Mouse (Mus musculus) myocyte (in vitro differentiated cells): Measurements from ENCODE around the gene Rpl29. TPM values are rescaled to one million over a fixed set of nuclear protein-coding genes. Genes with fewer than 3 reads are reported as not detected.

Experiments used
- H3K27me3 ChIP-seq: one replicate; pipeline ENCODE4 v1.6.1; 2011; ENCODE audit not compliant: control insufficient read depth, insufficient read depth, insufficient read length
- H3K36me3 ChIP-seq: one replicate; pipeline ENCODE4 v1.6.1; 2011; ENCODE audit not compliant: control insufficient read depth, insufficient read depth
- H3K4me2 ChIP-seq: one replicate; pipeline ENCODE4 v1.6.1; 2011; ENCODE audit warnings: low read depth, control low read depth
- H3K4me3 ChIP-seq: one replicate; pipeline ENCODE4 v1.5.1; 2011; ENCODE audit warnings: mild to moderate bottlenecking, control low read depth, moderate library complexity
- H3K79me2 ChIP-seq: one replicate; pipeline ENCODE4 v1.6.1; 2011; ENCODE audit not compliant: control insufficient read depth, insufficient read depth
- H3ac ChIP-seq: one replicate; pipeline ENCODE4 v1.6.1; 2011; ENCODE audit not compliant: control insufficient read depth, insufficient read length
- CEBPB ChIP-seq: IDR thresholded peaks from 2 replicates; pipeline ENCODE4 v1.6.1; 2011; ENCODE audit warnings: mild to moderate bottlenecking, moderate library complexity; ENCODE audit not compliant: poor library complexity, insufficient read depth, severe bottlenecking
- E2F4 ChIP-seq: IDR thresholded peaks from one replicate; pipeline ENCODE4 v1.6.1; 2011; ENCODE audit warnings: mild to moderate bottlenecking, control low read depth, moderate library complexity; ENCODE audit not compliant: insufficient read depth
- MAX ChIP-seq: IDR thresholded peaks from one replicate; pipeline ENCODE4 v1.6.1; 2011; ENCODE audit warnings: low read depth, mild to moderate bottlenecking, control low read depth
- MYOD1 ChIP-seq, 3 experiments: IDR thresholded peaks; one replicate each; pipeline ENCODE4 v1.6.1; 2011; ENCODE audit warnings: control low read depth in 2 of 3, low read depth in 2 of 3, mild to moderate bottlenecking in 2 of 3, moderate library complexity in 1 of 3; ENCODE audit not compliant: insufficient read length in 2 of 3, control insufficient read depth in 1 of 3
- MYOG ChIP-seq, 3 experiments: IDR thresholded peaks; one replicate each; pipeline ENCODE4 v1.6.1; 2011; ENCODE audit warnings: control low read depth in 2 of 3, low read depth in 2 of 3, mild to moderate bottlenecking in 2 of 3; ENCODE audit not compliant: insufficient read length in 2 of 3, control insufficient read depth in 1 of 3, insufficient read depth in 1 of 3
- POLR2A ChIP-seq: IDR thresholded peaks from one replicate; pipeline ENCODE4 v1.6.1; 2011; ENCODE audit warnings: low read depth, mild to moderate bottlenecking, control low read depth, moderate library complexity; ENCODE audit not compliant: insufficient read length
- POLR2AphosphoS2 ChIP-seq: IDR thresholded peaks from one replicate; pipeline ENCODE4 v1.6.1; 2011; ENCODE audit warnings: low read depth, control low read depth; ENCODE audit not compliant: insufficient read length
- REST ChIP-seq: IDR thresholded peaks from one replicate; pipeline ENCODE4 v1.6.1; 2011; ENCODE audit warnings: mild to moderate bottlenecking, control low read depth, moderate library complexity; ENCODE audit not compliant: insufficient read depth, insufficient read length
- SRF ChIP-seq: IDR thresholded peaks from one replicate; pipeline ENCODE4 v1.6.1; 2011; ENCODE audit warnings: low read depth; ENCODE audit not compliant: control insufficient read depth, insufficient read length
- TCF12 ChIP-seq: IDR thresholded peaks from one replicate; pipeline ENCODE4 v1.6.1; 2011; ENCODE audit warnings: mild to moderate bottlenecking, control low read depth; ENCODE audit not compliant: poor library complexity, insufficient read depth, severe bottlenecking
- TCF3 ChIP-seq: IDR thresholded peaks from one replicate; pipeline ENCODE4 v1.6.1; 2011; ENCODE audit warnings: low read depth, control low read depth; ENCODE audit not compliant: insufficient read length
- USF1 ChIP-seq: IDR thresholded peaks from one replicate; pipeline ENCODE4 v1.6.1; 2011; ENCODE audit warnings: low read depth, mild to moderate bottlenecking, control low read depth, moderate library complexity
- polyA plus RNA-seq: library from polyadenylated mRNA; unstranded; fragments of >200 nt; fragmentation: generic; extraction: Trizol; gene quantifications from one replicate; pipeline ENCODE4 v1.2.1, GENCODE M21; 2012; ENCODE audit warnings: missing spikeins

Gene Rpl29
- polyA plus RNA-seq, result 45.1 TPM

GRCm38 (mm10) chr9:106429221-106430014 lies at the start of gene Rpl29:
Gene Rpl29 (plus strand): TSS chr9:106429454.
- peak within 1 kb of the TSS; percentile 56 for H3ac ChIP-seq
- peak within 1 kb of the TSS; percentile 90 for H3K4me2 ChIP-seq
- peak within 1 kb of the TSS; percentile 81 for H3K4me3 ChIP-seq
- H3K79me2 ChIP-seq, result peaks cover 15% of the 10 kb centered on the region
- H3K27me3 ChIP-seq, result no peaks in the 10 kb centered on the region
- H3K36me3 ChIP-seq, result peaks cover 5% of the 10 kb centered on the region
- TF ChIP-seq POLR2A (peak; percentile 78), SRF (no peak), MYOG (IDR thresholded peaks at IDR 0.05; ENCODE audit: control insufficient read depth in 1 of 3, insufficient read depth in 1 of 3, insufficient read length in 2 of 3, low read depth in 2 of 3) (no peak), POLR2AphosphoS2 (peak; percentile 56)

GRCm38 (mm10) chr9:106386181-106386864 lies 42.9 kb upstream of the Rpl29 start:
- Histone ChIP-seq H3K79me2 (no peaks in the 10 kb centered on the region), H3K4me2 (no peak overlapping the region), H3K4me3 (no peak overlapping the region), H3ac (no peak overlapping the region), H3K27me3 (no peaks in the 10 kb centered on the region), H3K36me3 (no peaks in the 10 kb centered on the region)
- TF ChIP-seq POLR2AphosphoS2, result no peak
- no peak for TF ChIP-seq USF1
- TF ChIP-seq MAX, result no peak
- no peak for TF ChIP-seq MYOD1 (IDR thresholded peaks at IDR 0.05; ENCODE audit: control insufficient read depth in 1 of 3, insufficient read length in 2 of 3, low read depth in 2 of 3)
- no peak for TF ChIP-seq E2F4
- no peak for TF ChIP-seq TCF3
- no peak for TF ChIP-seq CEBPB
- no peak for TF ChIP-seq REST
- no peak for TF ChIP-seq MYOG (IDR thresholded peaks at IDR 0.05; ENCODE audit: control insufficient read depth in 1 of 3, insufficient read depth in 1 of 3, insufficient read length in 2 of 3, low read depth in 2 of 3)
- TF ChIP-seq SRF, result no peak
- no peak for TF ChIP-seq POLR2A
- no peak for TF ChIP-seq TCF12

GRCm38 (mm10) chr9:106392828-106393527 lies 36.3 kb upstream of the Rpl29 start:
- TF ChIP-seq USF1 (no peak), MYOD1 (IDR thresholded peaks at IDR 0.05; ENCODE audit: control insufficient read depth in 1 of 3, insufficient read length in 2 of 3, low read depth in 2 of 3) (no peak), CEBPB (no peak), MAX (no peak), TCF3 (no peak), REST (no peak), TCF12 (no peak), E2F4 (no peak), POLR2AphosphoS2 (no peak), POLR2A (no peak), MYOG (IDR thresholded peaks at IDR 0.05; ENCODE audit: control insufficient read depth in 1 of 3, insufficient read depth in 1 of 3, insufficient read length in 2 of 3, low read depth in 2 of 3) (no peak), SRF (no peak)
- H3K27me3 ChIP-seq, result no peaks in the 10 kb centered on the region
- H3K79me2 ChIP-seq, result no peaks in the 10 kb centered on the region
- H3ac ChIP-seq, result no peak overlapping the region
- no peak overlapping the region for H3K4me3 ChIP-seq
- no peak overlapping the region for H3K4me2 ChIP-seq
- H3K36me3 ChIP-seq, result no peaks in the 10 kb centered on the region

GRCm38 (mm10) chr9:106393548-106393947 lies 35.7 kb upstream of the Rpl29 start:
- TF ChIP-seq REST (no peak), MAX (no peak), TCF12 (no peak), TCF3 (no peak), CEBPB (no peak), MYOD1 (IDR thresholded peaks at IDR 0.05; ENCODE audit: control insufficient read depth in 1 of 3, insufficient read length in 2 of 3, low read depth in 2 of 3) (no peak), MYOG (IDR thresholded peaks at IDR 0.05; ENCODE audit: control insufficient read depth in 1 of 3, insufficient read depth in 1 of 3, insufficient read length in 2 of 3, low read depth in 2 of 3) (no peak), E2F4 (no peak), SRF (no peak), POLR2A (no peak)
- H3ac ChIP-seq, result no peak overlapping the region

More at GRCm38 (mm10) chr9:106393548-106393947, 35.7 kb upstream of the Rpl29 start:
- no peaks in the 10 kb centered on the region for H3K36me3 ChIP-seq
- no peaks in the 10 kb centered on the region for H3K79me2 ChIP-seq
- no peak overlapping the region for H3K4me2 ChIP-seq
- H3K4me3 ChIP-seq, result no peak overlapping the region
- no peaks in the 10 kb centered on the region for H3K27me3 ChIP-seq
